Mouse (Mus musculus) small intestine, adult 2 months (tissue): ENCODE measurements around the gene Gfod2. TPM values are rescaled to one million over a fixed set of nuclear protein-coding genes. Genes with fewer than 3 reads are reported as not detected.

Experiments
- H3K27ac ChIP-seq: fragments of 200-500 bp; 2 replicates; pipeline ENCODE4 v1.5.1; 2012; ENCODE audit warnings: low read depth, low read length, control low read depth, inconsistent platforms; ENCODE audit not compliant: insufficient read depth
- H3K27me3 ChIP-seq: fragments of 200-500 bp; 2 replicates; pipeline ENCODE4 v1.6.1; 2012; ENCODE audit warnings: mild to moderate bottlenecking, moderate library complexity, low read length, inconsistent platforms; ENCODE audit not compliant: control insufficient read depth, insufficient read depth
- H3K36me3 ChIP-seq: fragments of 200-500 bp; 2 replicates; pipeline ENCODE4 v1.6.1; 2012; ENCODE audit warnings: mild to moderate bottlenecking, low read length, control low read depth, inconsistent platforms; ENCODE audit not compliant: control insufficient read depth, insufficient read depth
- H3K4me1 ChIP-seq: fragments of 200-500 bp; 2 replicates; pipeline ENCODE4 v1.6.1; 2012; ENCODE audit warnings: low read length, inconsistent platforms, mixed read lengths; ENCODE audit not compliant: control insufficient read depth, insufficient read depth, insufficient read length
- H3K4me3 ChIP-seq: fragments of 200-500 bp; 2 replicates; pipeline ENCODE4 v1.5.1; 2012; ENCODE audit warnings: low read depth, mild to moderate bottlenecking, control low read depth, inconsistent platforms, low read length, moderate library complexity
- CTCF ChIP-seq: fragments of 200-500 bp; IDR thresholded peaks from 2 replicates; pipeline ENCODE4 v1.5.1; 2012; ENCODE audit warnings: low read depth, mild to moderate bottlenecking, control low read depth, inconsistent platforms, low read length, moderate library complexity, mixed read lengths; ENCODE audit not compliant: insufficient replicate concordance, insufficient read length; ENCODE audit errors: extremely low read depth
- POLR2A ChIP-seq: fragments of 200-500 bp; IDR thresholded peaks from 2 replicates; pipeline ENCODE4 v1.6.1; 2012; ENCODE audit warnings: low read depth, mild to moderate bottlenecking, control low read depth, inconsistent platforms, low read length, moderate library complexity
- WGBS: fragments of 180-500 bp; shearing (Covaris S2); methylation state at CpG from one replicate; pipeline ENCODE4 v1.1.7; 2018; 5-methylcytosine and 5-hydroxymethylcytosine counted together
- polyA plus RNA-seq: library from polyadenylated mRNA; depleted of rRNA; stranded (reverse); fragments of >200 nt; gene quantifications from 2 replicates; pipeline ENCODE4 v1.2.3, GENCODE M21; 2012; rRNA removed

Gene Gfod2
- polyA plus RNA-seq, 1 experiment = 8.3 TPM

GRCm38 (mm10) chr8:105677891-105678290 is 80.6 kb downstream of the Gfod2 start:
- H3K27ac ChIP-seq = no peak overlapping the region
- H3K4me1 ChIP-seq = no peaks in the 10 kb centered on the region
- H3K36me3 ChIP-seq = peaks cover 66% of the 10 kb centered on the region
- WGBS = 65% methylated on average over 1 of the region's 1 CpGs
- TF ChIP-seq CTCF = no peak
- no peak for TF ChIP-seq POLR2A
- no peak overlapping the region for H3K4me3 ChIP-seq
- H3K27me3 ChIP-seq = no peaks in the 10 kb centered on the region

Other genes with a start within 250 kb of the Gfod2 start
- gene Hsd11b2, start 239.9 kb downstream of the Gfod2 start, polyA plus RNA-seq = 5.0 and 12.2 TPM in 2 replicates
- 41.9 and 70.8 TPM in 2 replicates for gene Atp6v0d1, start 192.6 kb downstream of the Gfod2 start, polyA plus RNA-seq
- 11.8 and 12.0 TPM in 2 replicates for gene Ripor1, start 153.4 kb downstream of the Gfod2 start, polyA plus RNA-seq
- gene Ctcf, start 122.1 kb downstream of the Gfod2 start, polyA plus RNA-seq = 5.3 and 8.4 TPM in 2 replicates
- 0.35 TPM in 1 of 2 replicates, not detected in the other for gene Agrp, start 121.3 kb downstream of the Gfod2 start, polyA plus RNA-seq
- gene Carmil2, start 72.4 kb downstream of the Gfod2 start, polyA plus RNA-seq = 2.9 and 5.4 TPM in 2 replicates
- 10.5 and 20.6 TPM in 2 replicates for gene Acd, start 57.6 kb downstream of the Gfod2 start, polyA plus RNA-seq
- 5.1 and 7.2 TPM in 2 replicates for gene Pard6a, start 57.5 kb downstream of the Gfod2 start, polyA plus RNA-seq
- not detected in 2 replicates for gene 4933405L10Rik, start 51.0 kb downstream of the Gfod2 start, polyA plus RNA-seq
- 3.6 and 5.3 TPM in 2 replicates for gene Enkd1, start 50.5 kb downstream of the Gfod2 start, polyA plus RNA-seq
- gene Ranbp10, start 68.7 kb upstream of the Gfod2 start, polyA plus RNA-seq = 9.5 and 15.3 TPM in 2 replicates
- not detected in 2 replicates for gene Tsnaxip1, start 69.1 kb upstream of the Gfod2 start, polyA plus RNA-seq
- 5.6 and 9.7 TPM in 2 replicates for gene Cenpt, start 94.6 kb upstream of the Gfod2 start, polyA plus RNA-seq
- gene Thap11, start 96.5 kb upstream of the Gfod2 start, polyA plus RNA-seq = 24.1 and 39.4 TPM in 2 replicates
- 11.5 and 15.3 TPM in 2 replicates for gene Nutf2, start 101.9 kb upstream of the Gfod2 start, polyA plus RNA-seq
- 35.3 and 55.8 TPM in 2 replicates for gene Edc4, start 122.2 kb upstream of the Gfod2 start, polyA plus RNA-seq
- 0.74 and 3.9 TPM in 2 replicates for gene Nrn1l, start 134.9 kb upstream of the Gfod2 start, polyA plus RNA-seq
- gene Pskh1, start 141.8 kb upstream of the Gfod2 start, polyA plus RNA-seq = 10.2 and 20.2 TPM in 2 replicates
- 32.5 and 17,898 TPM in 2 replicates for gene Ctrl, start 175.2 kb upstream of the Gfod2 start, polyA plus RNA-seq
- gene Psmb10, start 179.8 kb upstream of the Gfod2 start, polyA plus RNA-seq = 503 and 1,032 TPM in 2 replicates
- gene Lcat, start 184.7 kb upstream of the Gfod2 start, polyA plus RNA-seq = 0.72 and 2.6 TPM in 2 replicates
- 6.8 and 8.9 TPM in 2 replicates for gene Slc12a4, start 207.4 kb upstream of the Gfod2 start, polyA plus RNA-seq
- 0.05 and 0.06 TPM in 2 replicates for gene Dpep3, start 220.8 kb upstream of the Gfod2 start, polyA plus RNA-seq
- gene Dus2, start 232.7 kb upstream of the Gfod2 start, polyA plus RNA-seq = 2.5 and 5.2 TPM in 2 replicates
- gene Dpep2nb, start 247.3 kb upstream of the Gfod2 start, polyA plus RNA-seq = not detected in 2 replicates